Mouse (Mus musculus) bone marrow macrophage, adult 2 months (primary cell): ENCODE data around the gene Foxe3. TPM values are rescaled to one million over a fixed set of nuclear protein-coding genes. Genes with fewer than 3 reads are reported as not detected.
A peak's percentile ranks its signal among the peaks of the same experiment; 100 is the strongest.
"Not testable (repeated sequence)": the region's sequence is repeated elsewhere in the genome, so short reads cannot be mapped to it uniquely, and the experiment has no call there.

Source experiments
- H3K27ac ChIP-seq: 2 replicates; pipeline ENCODE4 v1.5.1; 2012; ENCODE audit warnings: low read depth, low read length; ENCODE audit not compliant: insufficient read depth
- H3K4me1 ChIP-seq: 2 replicates; pipeline ENCODE4 v1.6.1; 2012; ENCODE audit warnings: low read length; ENCODE audit not compliant: control insufficient read depth, insufficient read depth
- H3K4me3 ChIP-seq: 2 replicates; pipeline ENCODE4 v1.5.1; 2012; ENCODE audit warnings: mild to moderate bottlenecking, low read length, moderate library complexity; ENCODE audit not compliant: insufficient read depth
- CTCF ChIP-seq: IDR thresholded peaks from 2 replicates; pipeline ENCODE4 v1.5.1; 2012; ENCODE audit warnings: low read depth, mild to moderate bottlenecking, low read length, moderate library complexity
- POLR2A ChIP-seq: IDR thresholded peaks from 2 replicates; pipeline ENCODE4 v1.6.1; 2012; ENCODE audit warnings: mild to moderate bottlenecking, low read depth, low read length, borderline replicate concordance
- polyA plus RNA-seq: library from polyadenylated mRNA; stranded (reverse); fragments of >200 nt; gene quantifications from 2 replicates; pipeline ENCODE4 v1.2.4, GENCODE M21; 2012; ENCODE audit not compliant: missing spikeins, insufficient read depth, insufficient read length

Foxe3 gene
- not detected in 2 replicates for polyA plus RNA-seq

DNA sequence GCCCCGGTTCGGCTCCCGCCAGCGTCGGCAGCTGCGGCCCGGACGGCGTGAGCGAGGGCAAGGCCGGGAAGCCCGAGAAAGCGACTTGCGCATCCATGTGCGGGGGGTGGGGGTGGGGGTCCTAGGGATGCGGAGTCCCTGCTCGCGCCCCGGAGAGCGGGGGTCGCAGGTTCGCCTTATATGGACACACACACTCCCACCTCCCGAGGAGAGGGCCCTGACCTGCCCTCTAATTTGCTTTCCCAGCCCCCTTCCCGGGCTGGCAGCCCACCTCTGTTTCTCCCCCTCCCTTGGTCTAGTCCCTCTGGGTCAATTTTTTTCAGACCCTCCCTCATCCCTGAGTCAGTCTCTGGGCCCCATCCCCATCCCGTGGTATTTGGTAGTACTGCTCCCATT, at the start of gene Foxe3:
Gene Foxe3, minus strand, starts transcription at position 97 of the 396 bp plus-strand sequence.
- peaks cover 4% of the 10 kb centered on the region; the same call in 1 of the 2 replicates for H3K4me1 ChIP-seq
- TF ChIP-seq CTCF (no peak), POLR2A (no peak)
- no peak within 1 kb of the TSS for H3K27ac ChIP-seq
- H3K4me3 ChIP-seq = peak within 1 kb of the TSS; percentile 53

DNA sequence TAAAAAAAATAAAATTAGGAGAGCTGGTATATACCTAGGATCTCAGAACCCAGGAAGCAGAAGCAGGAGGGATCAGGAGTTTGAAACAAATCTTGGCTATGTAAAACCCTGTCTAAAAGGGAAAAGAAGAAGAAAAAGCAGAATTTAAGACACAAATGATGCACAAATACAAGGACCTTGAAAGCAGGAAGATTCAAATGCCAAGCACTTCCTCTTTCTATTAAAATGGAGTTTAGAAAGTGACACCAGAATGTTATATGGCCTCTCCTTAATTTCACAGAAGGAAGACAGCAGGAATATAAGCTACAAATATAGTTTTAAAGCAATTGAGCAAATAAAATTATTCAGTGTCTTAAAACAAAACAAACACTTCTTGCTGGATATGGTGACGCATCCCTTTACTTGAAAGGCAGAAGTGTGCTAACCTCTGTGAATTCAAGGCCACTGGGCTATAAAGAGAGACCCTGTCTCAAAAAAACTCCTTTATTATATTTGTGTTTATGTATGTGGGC, 47.5 kb upstream of the Foxe3 start:
- no peak overlapping the region for H3K4me3 ChIP-seq
- peaks cover 36% of the 10 kb centered on the region for H3K4me1 ChIP-seq
- TF ChIP-seq POLR2A (no peak), CTCF (no peak)
- H3K27ac ChIP-seq = peak overlapping the region; percentile 69

DNA sequence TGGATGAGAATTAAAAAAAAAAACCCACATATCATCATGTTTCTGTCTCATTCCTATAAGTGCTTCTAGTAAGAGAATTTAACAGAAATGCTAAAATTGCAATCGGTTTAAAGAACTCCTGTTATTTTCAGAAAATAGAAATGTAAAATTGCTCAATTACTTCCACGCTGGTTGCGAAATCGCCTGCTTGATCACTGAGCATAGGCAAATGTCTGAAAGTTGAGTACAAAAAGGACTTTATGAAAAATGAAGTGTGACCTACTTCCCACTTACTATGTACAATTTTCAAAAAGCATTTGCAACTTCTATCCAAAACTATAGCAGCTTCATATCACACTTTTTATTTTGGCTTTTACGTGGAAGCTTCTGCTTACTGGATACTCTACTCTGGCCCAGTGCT, 44.9 kb upstream of the Foxe3 start:
- no peak overlapping the region for H3K4me3 ChIP-seq
- peak overlapping the region; percentile 66 for H3K27ac ChIP-seq
- H3K4me1 ChIP-seq = peaks cover 28% of the 10 kb centered on the region
- TF ChIP-seq POLR2A = no peak
- no peak for TF ChIP-seq CTCF

DNA sequence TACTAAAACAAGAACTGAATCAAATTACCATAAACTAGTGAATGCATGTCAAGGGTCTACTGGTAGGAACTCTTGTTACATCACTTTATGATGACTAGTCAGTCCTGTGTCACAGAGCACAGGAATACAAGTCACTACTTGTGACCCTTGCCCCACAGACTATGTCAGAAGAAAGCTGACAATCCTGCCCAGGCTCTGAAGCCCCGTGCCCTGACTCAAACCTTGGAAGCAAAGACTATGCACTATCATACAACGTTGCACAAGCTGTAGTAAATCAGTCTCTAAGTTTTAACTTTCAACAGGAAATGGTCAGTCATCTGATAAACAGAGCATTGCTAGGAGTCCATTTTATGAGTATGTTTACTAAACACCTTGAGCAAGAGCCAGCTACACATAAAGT, 35.1 kb upstream of the Foxe3 start:
- H3K27ac ChIP-seq, H3K4me1 ChIP-seq, H3K4me3 ChIP-seq: not testable (repeated sequence)

DNA sequence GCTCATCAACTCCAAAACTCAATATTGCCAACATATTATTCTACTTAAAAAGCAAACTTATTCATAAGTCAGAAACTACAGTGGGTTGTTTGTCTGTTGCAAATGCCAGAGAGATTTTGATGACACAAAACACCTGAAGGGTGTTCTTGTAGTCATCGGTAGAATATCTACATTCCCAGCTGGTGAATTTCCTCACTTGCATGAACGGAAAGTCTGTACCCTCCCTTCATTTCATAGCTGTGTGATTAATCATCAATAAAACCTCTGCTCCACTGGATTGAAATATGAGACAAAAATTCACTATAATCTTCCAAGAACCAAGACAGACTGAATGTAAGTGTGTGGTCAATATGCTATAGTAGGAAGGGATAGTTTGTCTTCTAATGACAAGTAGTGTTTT, 33.7 kb upstream of the Foxe3 start:
- H3K4me1 ChIP-seq = peaks cover 2% of the 10 kb centered on the region; the same call in 1 of the 2 replicates
- no peak overlapping the region for H3K27ac ChIP-seq
- TF ChIP-seq CTCF (no peak), POLR2A (no peak)
- H3K4me3 ChIP-seq = no peak overlapping the region

DNA sequence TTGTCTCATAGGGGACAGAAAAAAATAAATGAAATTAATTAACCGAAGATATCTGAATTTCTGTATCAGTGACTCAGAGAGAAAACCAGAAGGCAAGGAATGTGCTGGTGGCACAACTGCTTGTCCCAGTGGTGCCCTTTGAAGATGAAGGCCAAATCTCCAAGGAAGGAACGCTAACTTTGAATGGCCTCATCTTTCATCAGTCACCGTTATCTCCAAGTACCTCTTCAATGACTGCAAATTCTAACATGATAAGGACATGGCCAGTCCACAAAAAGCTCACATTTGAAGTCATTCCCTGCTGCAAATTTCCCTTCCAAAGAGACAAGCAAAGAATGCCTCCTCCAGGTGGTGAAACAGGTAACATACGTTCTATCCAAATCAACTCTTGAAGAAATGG, 33.0 kb upstream of the Foxe3 start:
- Histone ChIP-seq H3K27ac (no peak overlapping the region), H3K4me1 (peaks cover 2% of the 10 kb centered on the region; the same call in 1 of the 2 replicates), H3K4me3 (no peak overlapping the region)
- TF ChIP-seq CTCF (no peak), POLR2A (no peak)

DNA sequence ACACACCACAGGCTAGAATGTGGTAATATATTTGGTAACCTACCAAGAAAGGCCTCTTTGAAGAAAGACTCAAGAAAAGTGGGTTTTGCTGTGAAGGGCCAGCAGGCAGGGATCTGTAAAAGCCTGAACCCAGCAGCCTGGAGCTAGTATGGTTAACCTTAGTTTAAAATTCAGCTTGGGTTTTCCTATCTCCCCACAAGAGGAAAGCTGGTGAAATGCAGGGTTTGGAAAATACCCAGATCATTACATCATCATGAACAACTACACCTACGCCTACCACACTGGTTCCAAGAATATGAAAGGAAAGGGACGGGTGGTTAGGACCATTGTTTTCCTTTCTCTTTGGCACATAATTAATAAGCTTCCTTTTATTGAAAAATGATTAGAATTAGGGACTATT, 32.4 kb upstream of the Foxe3 start:
- H3K4me1 ChIP-seq = peaks cover 2% of the 10 kb centered on the region; the same call in 1 of the 2 replicates
- TF ChIP-seq CTCF (no peak), POLR2A (no peak)
- no peak overlapping the region for H3K4me3 ChIP-seq
- H3K27ac ChIP-seq = no peak overlapping the region

DNA sequence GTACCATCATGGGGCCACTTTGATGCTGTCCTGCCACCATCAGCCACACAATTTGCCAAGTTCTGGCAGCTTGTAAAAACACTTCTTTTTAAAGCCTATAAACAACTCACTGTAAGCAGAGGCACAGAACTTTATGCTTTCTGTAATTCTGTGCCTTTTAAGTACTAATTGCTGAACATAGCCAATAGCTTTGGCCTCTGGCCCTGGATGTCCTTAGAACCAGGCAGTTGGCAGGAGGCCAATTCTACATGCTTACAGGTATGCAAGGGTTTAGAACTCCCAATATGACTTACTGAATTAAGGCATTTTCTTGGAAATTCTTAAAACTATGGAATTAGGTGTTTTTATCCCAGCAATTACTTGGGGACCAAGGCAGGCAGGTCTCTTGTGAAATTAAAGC, 31.6 kb upstream of the Foxe3 start:
- Histone ChIP-seq H3K4me1 (peaks cover 2% of the 10 kb centered on the region; the same call in 1 of the 2 replicates), H3K4me3 (no peak overlapping the region), H3K27ac (no peak overlapping the region)
- no peak for TF ChIP-seq CTCF
- no peak for TF ChIP-seq POLR2A

DNA sequence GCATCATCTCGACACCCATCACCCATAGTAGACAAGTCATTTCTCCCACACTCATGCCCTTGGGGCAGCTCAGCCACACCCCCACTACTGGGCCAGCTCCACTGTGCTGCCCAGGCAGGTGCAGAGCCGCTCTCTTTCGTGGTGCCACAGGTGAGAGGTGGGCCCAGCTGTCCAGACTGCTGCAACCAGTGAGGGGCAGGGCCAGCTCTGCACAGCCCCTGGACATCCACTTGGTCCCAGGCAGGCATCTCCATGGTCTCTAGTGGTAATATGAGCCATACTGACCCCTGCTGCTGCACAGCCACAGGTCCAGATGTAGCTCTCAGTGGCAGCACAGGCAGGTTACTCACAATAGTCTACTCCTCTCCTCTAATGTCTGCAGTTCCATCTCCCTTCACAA, 27.4 kb upstream of the Foxe3 start:
- H3K4me3 ChIP-seq = no peak overlapping the region

DNA sequence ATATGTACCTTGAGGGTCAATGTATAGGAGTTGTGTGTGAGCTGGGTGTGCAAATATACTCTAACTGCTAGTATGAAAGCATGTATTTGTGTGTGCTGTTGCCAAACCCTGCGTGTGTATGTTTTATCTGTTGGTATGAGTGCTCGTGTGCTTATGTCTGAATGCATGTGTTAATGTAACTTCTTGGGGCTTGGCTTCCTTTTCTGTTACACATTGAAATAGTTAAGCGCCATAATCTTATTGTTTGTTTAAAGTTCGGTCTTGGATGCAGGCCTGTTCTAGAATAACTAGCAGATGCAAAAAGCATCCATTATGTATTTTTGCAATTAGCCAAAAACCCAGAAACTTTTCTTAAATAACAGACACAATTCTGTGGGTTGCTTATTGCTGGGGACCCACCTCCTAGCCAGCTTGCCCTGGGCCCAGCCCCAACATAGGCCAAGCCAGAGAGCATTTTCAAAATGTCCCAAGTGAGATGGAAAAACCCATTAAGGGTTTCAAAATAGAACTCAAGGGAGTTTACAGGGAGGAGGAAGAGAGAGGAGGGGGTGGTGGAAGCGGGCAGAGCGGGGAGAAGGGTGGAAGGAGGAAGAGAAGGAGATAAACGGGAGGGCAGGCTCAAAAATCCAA, 22.2 kb upstream of the Foxe3 start:
- Histone ChIP-seq H3K4me3 (no peak overlapping the region), H3K27ac (no peak overlapping the region), H3K4me1 (no peaks in the 10 kb centered on the region)
- TF ChIP-seq POLR2A = no peak

More for the DNA sequence above, 27.4 kb upstream of the Foxe3 start:
- Histone ChIP-seq H3K27ac (no peak overlapping the region), H3K4me1 (no peaks in the 10 kb centered on the region)
- no peak for TF ChIP-seq POLR2A
- TF ChIP-seq CTCF = no peak

DNA sequence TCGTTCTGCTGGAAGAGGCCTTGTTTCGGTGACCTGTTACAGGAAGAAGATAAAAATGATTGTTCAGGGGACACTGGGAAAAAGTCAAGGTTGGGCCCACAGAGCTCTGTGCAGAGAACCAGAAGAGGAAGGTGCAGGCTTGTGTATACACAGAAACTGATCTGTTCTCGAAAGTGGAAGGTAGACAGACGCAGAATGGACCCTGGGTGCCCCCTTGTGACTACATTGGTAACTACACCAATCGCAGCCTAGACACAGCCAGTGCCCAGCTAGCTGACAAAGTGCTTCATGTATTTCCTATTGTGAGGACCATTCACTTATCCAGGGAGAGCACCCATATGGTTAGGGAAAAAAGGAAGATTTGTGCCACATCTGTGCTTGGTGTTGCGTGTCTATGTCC, 21.6 kb upstream of the Foxe3 start:
- TF ChIP-seq POLR2A (no peak), CTCF (peak; percentile 46; the same call in 1 of the 2 replicates)
- Histone ChIP-seq H3K4me1 (no peaks in the 10 kb centered on the region), H3K27ac (no peak overlapping the region), H3K4me3 (no peak overlapping the region)
